Mouse (Mus musculus): ENCODE data around the gene Cdsn. TPM values are rescaled to one million over a fixed set of nuclear protein-coding genes. Genes with fewer than 3 reads are reported as not detected.

Cdsn gene
- polyA plus RNA-seq, 1 experiment = 23.0 TPM

- DNase-seq = no peak
- TF ChIP-seq CTCF (IDR thresholded peaks at IDR 0.05; ENCODE audit: insufficient read depth, low read length) = no peak
- TF ChIP-seq POLR2A (IDR thresholded peaks at IDR 0.05; ENCODE audit: borderline replicate concordance, extremely low read depth, low read depth, low read length) = no peak
- Histone ChIP-seq H3K4me3 (replicated peaks; ENCODE audit: extremely low read depth, low read depth, low read length) (no peak overlapping the region), H3K4me1 (ENCODE audit: control insufficient read depth, insufficient read depth, low read length) (no peaks in the 10 kb centered on the region)
- 42% methylated on average over 4 of the region's 4 CpGs for WGBS
Measured at GRCm38 (mm10) chr17:35588387-35588786, 36.5 kb downstream of the Cdsn start.

GRCm38 (mm10) chr17:35590410-35591218, 38.7 kb downstream of the Cdsn start:
- Histone ChIP-seq H3K4me1 (ENCODE audit: control insufficient read depth, insufficient read depth, low read length) (no peaks in the 10 kb centered on the region), H3K4me3 (replicated peaks; ENCODE audit: extremely low read depth, low read depth, low read length) (no peak overlapping the region)
- WGBS = 34% methylated on average over 21 of the region's 21 CpGs
- TF ChIP-seq POLR2A (IDR thresholded peaks at IDR 0.05; ENCODE audit: borderline replicate concordance, extremely low read depth, low read depth, low read length) = no peak
- peak; percentile 88 for TF ChIP-seq CTCF (IDR thresholded peaks at IDR 0.05; ENCODE audit: insufficient read depth, low read length)
- DNase-seq = peak; percentile 68

- DNase-seq = no peak
- H3K4me3 ChIP-seq (replicated peaks; ENCODE audit: extremely low read depth, low read depth, low read length) = no peak overlapping the region
- TF ChIP-seq POLR2A (IDR thresholded peaks at IDR 0.05; ENCODE audit: borderline replicate concordance, extremely low read depth, low read depth, low read length) (no peak), CTCF (IDR thresholded peaks at IDR 0.05; ENCODE audit: insufficient read depth, low read length) (no peak)
- no peaks in the 10 kb centered on the region for H3K4me1 ChIP-seq (ENCODE audit: control insufficient read depth, insufficient read depth, low read length)
- WGBS = 83% methylated on average over 7 of the region's 7 CpGs
Measured at GRCm38 (mm10) chr17:35591219-35591578, 39.3 kb downstream of the Cdsn start.

GRCm38 (mm10) chr17:35591731-35592130, 39.8 kb downstream of the Cdsn start:
- no peaks in the 10 kb centered on the region for H3K4me1 ChIP-seq (ENCODE audit: control insufficient read depth, insufficient read depth, low read length)
- DNase-seq = no peak
- TF ChIP-seq POLR2A (IDR thresholded peaks at IDR 0.05; ENCODE audit: borderline replicate concordance, extremely low read depth, low read depth, low read length) (no peak), CTCF (IDR thresholded peaks at IDR 0.05; ENCODE audit: insufficient read depth, low read length) (no peak)
- H3K4me3 ChIP-seq (replicated peaks; ENCODE audit: extremely low read depth, low read depth, low read length) = no peak overlapping the region
- 79% methylated on average over 15 of the region's 15 CpGs for WGBS

GRCm38 (mm10) chr17:35592131-35592530, 40.2 kb downstream of the Cdsn start:
- TF ChIP-seq POLR2A (IDR thresholded peaks at IDR 0.05; ENCODE audit: borderline replicate concordance, extremely low read depth, low read depth, low read length) = no peak
- DNase-seq = no peak
- 59% methylated on average over 9 of the region's 9 CpGs for WGBS
- no peaks in the 10 kb centered on the region for H3K4me1 ChIP-seq (ENCODE audit: control insufficient read depth, insufficient read depth, low read length)
- no peak overlapping the region for H3K4me3 ChIP-seq (replicated peaks; ENCODE audit: extremely low read depth, low read depth, low read length)

- no peaks in the 10 kb centered on the region for H3K4me1 ChIP-seq (ENCODE audit: control insufficient read depth, insufficient read depth, low read length)
- H3K4me3 ChIP-seq (replicated peaks; ENCODE audit: extremely low read depth, low read depth, low read length) = no peak overlapping the region
- no peak for DNase-seq
- WGBS = 27% methylated on average over 4 of the region's 4 CpGs
- TF ChIP-seq POLR2A (IDR thresholded peaks at IDR 0.05; ENCODE audit: borderline replicate concordance, extremely low read depth, low read depth, low read length) (no peak), CTCF (IDR thresholded peaks at IDR 0.05; ENCODE audit: insufficient read depth, low read length) (no peak)
Measured at GRCm38 (mm10) chr17:35593786-35594185, 41.9 kb downstream of the Cdsn start.

- H3K4me1 ChIP-seq (ENCODE audit: control insufficient read depth, insufficient read depth, low read length) = no peaks in the 10 kb centered on the region
- no peak overlapping the region for H3K4me3 ChIP-seq (replicated peaks; ENCODE audit: extremely low read depth, low read depth, low read length)
- no peak for DNase-seq
- TF ChIP-seq CTCF (IDR thresholded peaks at IDR 0.05; ENCODE audit: insufficient read depth, low read length) = no peak
- TF ChIP-seq POLR2A (IDR thresholded peaks at IDR 0.05; ENCODE audit: borderline replicate concordance, extremely low read depth, low read depth, low read length) = no peak
- WGBS = 79% methylated on average over 7 of the region's 7 CpGs
Measured at GRCm38 (mm10) chr17:35594456-35594855, 42.5 kb downstream of the Cdsn start.

- no peak for TF ChIP-seq POLR2A (IDR thresholded peaks at IDR 0.05; ENCODE audit: borderline replicate concordance, extremely low read depth, low read depth, low read length)
- TF ChIP-seq CTCF (IDR thresholded peaks at IDR 0.05; ENCODE audit: insufficient read depth, low read length) = no peak
- Histone ChIP-seq H3K4me3 (replicated peaks; ENCODE audit: extremely low read depth, low read depth, low read length) (no peak overlapping the region), H3K4me1 (ENCODE audit: control insufficient read depth, insufficient read depth, low read length) (no peaks in the 10 kb centered on the region)
- DNase-seq = no peak
- 91% methylated on average over 3 of the region's 3 CpGs for WGBS
Measured at GRCm38 (mm10) chr17:35597399-35597798, 45.5 kb downstream of the Cdsn start.

GRCm38 (mm10) chr17:35601249-35601648, 49.3 kb downstream of the Cdsn start, which contains the start of gene Sfta2:
Sfta2 (plus strand) TSS chr17:35601549.
- TF ChIP-seq POLR2A (IDR thresholded peaks at IDR 0.05; ENCODE audit: borderline replicate concordance, extremely low read depth, low read depth, low read length) = no peak
- no peak for TF ChIP-seq CTCF (IDR thresholded peaks at IDR 0.05; ENCODE audit: insufficient read depth, low read length)
- Histone ChIP-seq H3K4me1 (ENCODE audit: control insufficient read depth, insufficient read depth, low read length) (no peaks in the 10 kb centered on the region), H3K4me3 (replicated peaks; ENCODE audit: extremely low read depth, low read depth, low read length) (no peak within 1 kb of the TSS)
- 56% methylated on average over 2 of the region's 2 CpGs for WGBS
- DNase-seq = no peak

- Histone ChIP-seq H3K4me1 (ENCODE audit: control insufficient read depth, insufficient read depth, low read length) (no peaks in the 10 kb centered on the region), H3K4me3 (replicated peaks; ENCODE audit: extremely low read depth, low read depth, low read length) (no peak overlapping the region)
- WGBS = 26% methylated on average over 8 of the region's 8 CpGs
- DNase-seq = no peak
- TF ChIP-seq CTCF (IDR thresholded peaks at IDR 0.05; ENCODE audit: insufficient read depth, low read length) = no peak
- TF ChIP-seq POLR2A (IDR thresholded peaks at IDR 0.05; ENCODE audit: borderline replicate concordance, extremely low read depth, low read depth, low read length) = no peak
Measured at GRCm38 (mm10) chr17:35601736-35602354, 49.9 kb downstream of the Cdsn start.

Other genes starting within 250 kb of the Cdsn start
- 0.49 and 0.71 TPM in 2 replicates for gene H2-Q1, start 231.7 kb upstream of the Cdsn start, polyA plus RNA-seq (2012; rRNA removed)
- 6.4 and 6.6 TPM in 2 replicates for gene H2-Q2, start 209.9 kb upstream of the Cdsn start, polyA plus RNA-seq (2012; rRNA removed)
- gene H2-Q4, start 172.5 kb upstream of the Cdsn start, polyA plus RNA-seq (2012; rRNA removed) = 152 and 267 TPM in 2 replicates
- 91.1 and 177 TPM in 2 replicates for gene H2-Q6, start 127.3 kb upstream of the Cdsn start, polyA plus RNA-seq (2012; rRNA removed)
- gene H2-Q7, start 113.0 kb upstream of the Cdsn start, polyA plus RNA-seq (2012; rRNA removed) = 211 and 441 TPM in 2 replicates
- 11.4 and 12.9 TPM in 2 replicates for gene H2-Q10, start 82.0 kb upstream of the Cdsn start, polyA plus RNA-seq (2012; rRNA removed)
- gene Pou5f1, start 46.1 kb upstream of the Cdsn start, polyA plus RNA-seq (2012; rRNA removed) = not detected in 2 replicates
- 6.4 and 6.5 TPM in 2 replicates for gene Tcf19, start 35.3 kb upstream of the Cdsn start, polyA plus RNA-seq (2012; rRNA removed)
- 6.5 and 8.4 TPM in 2 replicates for gene Cchcr1, start 35.0 kb upstream of the Cdsn start, polyA plus RNA-seq (2012; rRNA removed)
- 0.24 and 5.6 TPM in 2 replicates for gene Psors1c2, start 18.9 kb upstream of the Cdsn start, polyA plus RNA-seq (2012; rRNA removed)
- 18.0 TPM in 1 of 2 replicates, not detected in the other for gene 2300002M23Rik, start 15.3 kb downstream of the Cdsn start, polyA plus RNA-seq (2012; rRNA removed)
- 257 and 330 TPM in 2 replicates for gene Sfta2, start 49.4 kb downstream of the Cdsn start, polyA plus RNA-seq (2012; rRNA removed)
- gene Gm9573, start 74.5 kb downstream of the Cdsn start, polyA plus RNA-seq (2012; rRNA removed) = not detected in 2 replicates
- 0.19 and 0.24 TPM in 2 replicates for gene Mucl3, start 91.6 kb downstream of the Cdsn start, polyA plus RNA-seq (2012; rRNA removed)
- 44.0 and 46.6 TPM in 2 replicates for gene Vars2, start 115.5 kb downstream of the Cdsn start, polyA plus RNA-seq (2012; rRNA removed)
- 21.3 and 22.5 TPM in 2 replicates for gene Gtf2h4, start 121.6 kb downstream of the Cdsn start, polyA plus RNA-seq (2012; rRNA removed)
- gene Ddr1, start 152.5 kb downstream of the Cdsn start, polyA plus RNA-seq (2012; rRNA removed) = 63.9 and 66.2 TPM in 2 replicates

All from lung, adult 2 months (tissue).